Mouse (Mus musculus): ENCODE data around the gene Cd209c. TPM values are rescaled to one million over a fixed set of nuclear protein-coding genes. Genes with fewer than 3 reads are reported as not detected.

Gene Cd209c
- polyA plus RNA-seq (2016; fragmentation: Nextera tagmentation; extraction: Ambion mirVana) = 0.19 and 0.29 TPM in 2 replicates

GRCm38 (mm10) chr8:3954646-3955045, at the start of gene Cd209c:
Gene Cd209c, minus strand, starts transcription at chr8:3954746.
- Histone ChIP-seq H3K9ac (no peak within 1 kb of the TSS), H3K4me1 (no peaks in the 10 kb centered on the region), H3K27ac (no peak within 1 kb of the TSS), H3K4me2 (no peak within 1 kb of the TSS), H3K27me3 (replicated peaks) (no peaks in the 10 kb centered on the region), H3K36me3 (no peaks in the 10 kb centered on the region), H3K4me3 (no peak within 1 kb of the TSS), H3K9me3 (replicated peaks) (no peaks in the 10 kb centered on the region)
- 52% methylated on average over 1 of the region's 1 CpGs for WGBS (ENCODE audit: insufficient replicate concordance)
- no peak for ATAC-seq

- Histone ChIP-seq H3K27me3 (replicated peaks) (peaks cover 14% of the 10 kb centered on the region; the same call in 1 of the 2 replicates), H3K4me2 (peak overlapping the region; percentile 37), H3K27ac (no peak overlapping the region), H3K9ac (no peak overlapping the region), H3K36me3 (no peaks in the 10 kb centered on the region), H3K4me1 (no peaks in the 10 kb centered on the region), H3K9me3 (replicated peaks) (no peaks in the 10 kb centered on the region), H3K4me3 (no peak overlapping the region; the same call in 1 of the 2 replicates)
- WGBS (ENCODE audit: insufficient replicate concordance) = 26% methylated on average over 42 of the region's 42 CpGs
- ATAC-seq = no peak
Measured at GRCm38 (mm10) chr8:3994219-3994618, 39.7 kb upstream of the Cd209c start.

- Histone ChIP-seq H3K4me3 (no peak overlapping the region), H3K36me3 (no peaks in the 10 kb centered on the region), H3K4me2 (no peak overlapping the region), H3K9me3 (replicated peaks) (no peaks in the 10 kb centered on the region), H3K4me1 (no peaks in the 10 kb centered on the region), H3K27me3 (replicated peaks) (no peaks in the 10 kb centered on the region), H3K9ac (no peak overlapping the region), H3K27ac (no peak overlapping the region)
- no peak for ATAC-seq
- WGBS (ENCODE audit: insufficient replicate concordance) = 38% methylated on average over 1 of the region's 1 CpGs
Measured at GRCm38 (mm10) chr8:3956037-3956436, 1.5 kb upstream of the Cd209c start.

- no peak overlapping the region for H3K4me3 ChIP-seq
- H3K27ac ChIP-seq = no peak overlapping the region
- WGBS (ENCODE audit: insufficient replicate concordance) = 63% methylated on average over 3 of the region's 3 CpGs
- 0 out of 2 replicates have a peak, but pooled peaks cover 5% of the 10 kb centered on the region for H3K9me3 ChIP-seq (replicated peaks)
- no peaks in the 10 kb centered on the region for H3K27me3 ChIP-seq (replicated peaks)
- no peaks in the 10 kb centered on the region for H3K4me1 ChIP-seq
- H3K9ac ChIP-seq = no peak overlapping the region
- ATAC-seq = no peak
- H3K4me2 ChIP-seq = no peak overlapping the region
- no peaks in the 10 kb centered on the region for H3K36me3 ChIP-seq
Measured at GRCm38 (mm10) chr8:3940023-3940422, 14.5 kb downstream of the Cd209c start.

GRCm38 (mm10) chr8:3926744-3927143, 27.8 kb downstream of the Cd209c start, which contains the start of gene Cd209b:
Gene Cd209b, minus strand, starts transcription at chr8:3926844.
- no peaks in the 10 kb centered on the region for H3K9me3 ChIP-seq (replicated peaks)
- H3K4me1 ChIP-seq = no peaks in the 10 kb centered on the region
- no peak within 1 kb of the TSS for H3K9ac ChIP-seq
- 70% methylated on average over 3 of the region's 3 CpGs for WGBS (ENCODE audit: insufficient replicate concordance)
- ATAC-seq = no peak
- H3K36me3 ChIP-seq = no peaks in the 10 kb centered on the region
- no peak within 1 kb of the TSS for H3K27ac ChIP-seq
- H3K4me3 ChIP-seq = no peak within 1 kb of the TSS
- no peak within 1 kb of the TSS for H3K4me2 ChIP-seq
- no peaks in the 10 kb centered on the region for H3K27me3 ChIP-seq (replicated peaks)

Other genes starting within 250 kb of the Cd209c start
- gene Clec4g, start 234.1 kb downstream of the Cd209c start, polyA plus RNA-seq (2016; fragmentation: Nextera tagmentation; extraction: Ambion mirVana) = 1.4 and 1.8 TPM in 2 replicates
- 0.14 and 0.24 TPM in 2 replicates for gene Cd209a, start 205.8 kb downstream of the Cd209c start, polyA plus RNA-seq (2016; fragmentation: Nextera tagmentation; extraction: Ambion mirVana)
- not detected in 2 replicates for gene Cd209e, start 100.4 kb downstream of the Cd209c start, polyA plus RNA-seq (2016; fragmentation: Nextera tagmentation; extraction: Ambion mirVana)
- not detected in 2 replicates for gene Cd209d, start 76.2 kb downstream of the Cd209c start, polyA plus RNA-seq (2016; fragmentation: Nextera tagmentation; extraction: Ambion mirVana)
- gene Cd209b, start 27.9 kb downstream of the Cd209c start, polyA plus RNA-seq (2016; fragmentation: Nextera tagmentation; extraction: Ambion mirVana) = not detected in 2 replicates
- gene Cd209f, start 151.1 kb upstream of the Cd209c start, polyA plus RNA-seq (2016; fragmentation: Nextera tagmentation; extraction: Ambion mirVana) = not detected in 2 replicates
- gene Cd209g, start 179.4 kb upstream of the Cd209c start, polyA plus RNA-seq (2016; fragmentation: Nextera tagmentation; extraction: Ambion mirVana) = not detected in 2 replicates
- 8.0 and 8.6 TPM in 2 replicates for gene Evi5l, start 211.8 kb upstream of the Cd209c start, polyA plus RNA-seq (2016; fragmentation: Nextera tagmentation; extraction: Ambion mirVana)